Mouse (Mus musculus): ENCODE measurements around the gene Dact2.

Gene Dact2

GRCm38 (mm10) chr17:14175019-14175418 lies 29.1 kb downstream of the Dact2 start:
- DNase-seq (ENCODE audit: low read depth, low spot score): no peak

- no peak for DNase-seq (ENCODE audit: low read depth, low spot score)
These were observed 29.7 kb downstream of the Dact2 start for GRCm38 (mm10) chr17:14174401-14174800.

GRCm38 (mm10) chr17:14173459-14173858 lies 30.6 kb downstream of the Dact2 start:
- no peak for DNase-seq (ENCODE audit: low read depth, low spot score)

GRCm38 (mm10) chr17:14172731-14173130 lies 31.4 kb downstream of the Dact2 start:
- DNase-seq (ENCODE audit: low read depth, low spot score): no peak

DNA sequence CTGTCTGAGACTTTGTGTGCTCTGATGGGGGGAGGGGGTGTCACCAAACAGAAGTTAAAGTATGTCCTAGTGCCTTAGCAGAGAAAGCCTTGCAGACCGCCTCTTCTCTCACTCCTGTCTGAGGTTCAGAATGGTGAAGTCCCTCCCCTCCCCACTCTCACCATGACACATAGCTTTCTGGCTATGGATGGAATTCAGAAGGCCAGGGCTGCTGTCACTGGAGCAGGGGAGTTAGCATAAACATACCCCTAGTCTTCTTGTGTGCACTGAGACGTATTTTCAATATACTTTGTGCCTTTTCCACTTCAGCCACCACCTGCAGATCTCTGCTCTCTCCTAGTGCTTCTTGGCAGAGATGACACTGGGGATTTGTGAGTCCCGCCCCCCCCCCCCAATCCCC lies 31.9 kb downstream of the Dact2 start:
- no peak for DNase-seq (ENCODE audit: low read depth, low spot score)

DNA sequence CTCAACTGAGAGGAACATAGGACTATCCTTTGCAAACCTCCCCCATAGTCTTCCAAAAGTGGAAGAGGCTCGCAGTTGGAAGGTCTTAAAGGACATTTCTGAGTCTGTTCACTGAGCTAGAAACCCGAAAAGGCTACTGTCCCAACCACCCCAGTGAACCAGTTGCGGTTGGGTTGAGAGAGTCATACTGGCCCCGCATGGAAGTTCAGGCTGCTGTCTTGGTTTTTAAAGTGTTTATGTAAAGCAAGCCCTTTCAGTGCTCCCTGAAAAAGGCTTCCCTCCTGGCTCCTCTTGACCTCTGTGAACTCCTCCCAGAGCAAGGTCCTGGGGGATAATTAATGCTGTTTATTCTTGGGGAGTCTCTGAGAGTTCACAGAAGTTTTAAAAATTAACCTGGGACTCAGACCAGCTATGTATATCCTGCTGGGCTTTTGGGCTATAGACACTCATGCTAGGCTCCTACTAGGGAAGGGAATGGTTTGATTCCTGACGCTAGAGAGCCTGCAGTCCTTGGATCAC lies 33.1 kb downstream of the Dact2 start:
- no peak for DNase-seq (ENCODE audit: low read depth, low spot score)

- DNase-seq (ENCODE audit: low read depth, low spot score): no peak
These were observed 34.7 kb downstream of the Dact2 start for GRCm38 (mm10) chr17:14169431-14169830.

DNA sequence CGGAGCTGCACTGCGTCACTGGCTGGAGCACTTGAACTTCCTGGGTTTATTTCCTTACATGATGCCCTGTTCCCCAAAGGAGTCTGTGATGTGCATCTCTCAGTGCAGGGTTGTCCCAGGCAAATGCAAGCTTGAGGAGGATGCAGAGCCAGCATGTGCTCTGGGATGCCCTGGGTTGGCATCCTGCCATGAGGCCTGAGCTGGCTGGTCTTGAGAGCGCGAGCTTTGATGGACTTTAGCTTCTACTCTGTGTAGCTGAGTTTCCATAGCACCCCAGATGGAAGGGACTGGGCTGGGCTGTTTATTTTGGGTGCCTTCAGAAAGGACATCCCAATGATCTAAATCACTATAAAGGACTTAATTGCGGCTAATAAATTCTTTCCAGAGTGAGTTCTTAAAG lies 36.5 kb downstream of the Dact2 start:
- no peak for DNase-seq (ENCODE audit: low read depth, low spot score)

GRCm38 (mm10) chr17:14166746-14167432 lies 37.2 kb downstream of the Dact2 start:
- no peak for DNase-seq (ENCODE audit: low read depth, low spot score)

- peak; percentile 53 for DNase-seq (ENCODE audit: low read depth, low spot score)
These were observed 38.0 kb downstream of the Dact2 start for GRCm38 (mm10) chr17:14165934-14166610.

DNA sequence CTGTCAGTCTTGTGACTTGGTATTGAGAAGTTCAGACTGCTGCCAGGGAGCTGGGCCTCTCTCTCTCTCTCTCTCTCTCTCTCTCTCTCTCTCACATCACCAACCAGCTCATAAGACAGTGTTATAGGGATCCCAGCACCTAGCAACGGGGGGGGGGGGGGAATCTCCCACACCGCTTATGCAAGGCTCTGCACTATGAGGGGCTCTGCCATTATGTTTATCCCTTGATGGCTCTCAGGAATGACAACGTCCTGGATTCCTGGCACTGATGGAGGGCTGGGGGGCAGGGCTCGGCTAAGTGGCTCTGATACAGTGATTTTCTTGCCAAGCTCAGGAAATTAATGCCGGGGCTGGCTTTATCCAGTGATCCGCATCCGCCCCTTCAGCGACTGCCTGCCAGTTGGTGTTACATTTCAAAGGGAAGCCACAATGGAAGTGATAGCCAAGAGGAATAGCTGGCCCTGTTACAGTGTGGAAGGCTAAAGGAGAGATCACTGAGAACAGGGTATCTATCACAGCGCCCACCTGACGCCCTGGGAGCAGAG lies 38.7 kb downstream of the Dact2 start:
- DNase-seq (ENCODE audit: low read depth, low spot score): peak; percentile 55

GRCm38 (mm10) chr17:14160846-14161245 lies 43.3 kb downstream of the Dact2 start:
- no peak for DNase-seq (ENCODE audit: low read depth, low spot score)

DNA sequence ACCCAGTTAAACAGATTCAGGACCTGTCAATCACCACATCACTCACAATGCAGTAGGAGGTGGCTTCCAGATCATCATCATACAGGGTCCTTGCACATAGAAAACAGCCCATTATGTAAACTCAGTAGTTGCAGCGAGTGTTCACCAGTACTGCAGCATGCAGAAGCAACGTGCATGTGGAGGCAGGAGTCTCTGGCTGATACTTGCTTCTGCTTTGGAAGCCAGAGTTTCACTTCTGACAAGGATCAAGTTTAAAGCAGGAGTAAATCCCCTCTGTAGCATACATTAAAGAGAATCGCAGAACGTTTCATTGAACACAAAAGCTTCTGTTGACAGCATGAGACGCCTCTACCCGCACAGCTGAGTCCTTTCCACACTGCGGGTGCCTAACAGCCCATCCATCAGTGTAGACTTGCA lies 46.3 kb downstream of the Dact2 start:
- no peak for DNase-seq (ENCODE audit: low read depth, low spot score)

Data from telencephalon, adult 2 months (tissue).